16 mouse cellular contexts compared by ENCODE assay signal in genomic region chr11:120222425-120223104, GRCm38 (mm10). TPM values are rescaled to one million over a fixed set of nuclear protein-coding genes. Genes with fewer than 3 reads are reported as not detected.
A peak's percentile ranks its signal among the peaks of the same experiment; 100 is the strongest.
DNase-seq lines count a peak whose midpoint lies in the region; ATAC-seq lines count a peak whose summit lies in the region.
"Had no signal": no experiment of that assay in that cellular context is flagged by ENCODE, and none has a peak within 500 bp of the region (broad histone marks: within the 10 kb centered on the region; RNA-seq: fewer than 3 reads in every experiment).

No protein-coding gene starts in this region.

- no peak overlapping the region for H3K9ac ChIP-seq in forebrain, embryonic 12.5 days
- no peak overlapping the region for H3K9ac ChIP-seq in forebrain, embryonic 14.5 days (ENCODE audit: low read length)
- H3K9ac ChIP-seq in kidney, embryonic 15.5 days: no peak overlapping the region
- no peak overlapping the region for H3K9ac ChIP-seq in kidney, embryonic 14.5 days (ENCODE audit: low read depth, low read length)
- no peak overlapping the region for H3K9ac ChIP-seq in neural tube, embryonic 15.5 days (replicated peaks)
- H3K9ac ChIP-seq: forebrain, embryonic 15.5 days; liver, embryonic 15.5 days; midbrain, embryonic 13.5 days had no signal

- peaks cover 13% of the 10 kb centered on the region for H3K27me3 ChIP-seq in forebrain, embryonic 12.5 days
- H3K27me3 ChIP-seq in forebrain, embryonic 14.5 days (replicated peaks; ENCODE audit: control insufficient read depth, insufficient read depth, low read length): no peaks in the 10 kb centered on the region; the same call in 1 of the 2 replicates
- H3K27me3 ChIP-seq in kidney, embryonic 15.5 days: no peaks in the 10 kb centered on the region; the same call in 1 of the 2 replicates
- H3K27me3 ChIP-seq in kidney, embryonic 14.5 days (ENCODE audit: control insufficient read depth, insufficient read depth, low read length): no peaks in the 10 kb centered on the region
- H3K27me3 ChIP-seq in neural tube, embryonic 15.5 days (replicated peaks): no peaks in the 10 kb centered on the region
- H3K27me3 ChIP-seq: forebrain, embryonic 15.5 days; midbrain, embryonic 13.5 days; Patski had no signal

- peaks cover 69% of the 10 kb centered on the region for H3K4me1 ChIP-seq in forebrain, embryonic 12.5 days
- peaks cover 40% of the 10 kb centered on the region for H3K4me1 ChIP-seq in forebrain, embryonic 14.5 days (ENCODE audit: control insufficient read depth, insufficient read depth, low read length)
- peaks cover 99% of the 10 kb centered on the region for H3K4me1 ChIP-seq in kidney, embryonic 15.5 days
- H3K4me1 ChIP-seq in kidney, embryonic 14.5 days (ENCODE audit: control insufficient read depth, insufficient read depth, low read length): peaks cover 87% of the 10 kb centered on the region
- peaks cover 62% of the 10 kb centered on the region for H3K4me1 ChIP-seq in neural tube, embryonic 15.5 days

- DNase-seq in forebrain, embryonic 14.5 days (ENCODE audit: low spot score): no peak
- DNase-seq in neural tube, embryonic 10.5 days (ENCODE audit: extremely low spot score, low spot score): peak; percentile 12
- DNase-seq in testis, postnatal 14 days (ENCODE audit: low spot score): peak; percentile 4
- DNase-seq in lung, adult 18-20 months: no peak
- DNase-seq: cerebellum, adult 11-12 months; gastrocnemius, adult 2 months; heart, adult 2 months; lung, postnatal 36 days had no signal

- H3K4me3 ChIP-seq in forebrain, embryonic 12.5 days (replicated peaks): no peak overlapping the region
- H3K4me3 ChIP-seq in forebrain, embryonic 14.5 days (ENCODE audit: low read depth, low read length): no peak overlapping the region
- no peak overlapping the region for H3K4me3 ChIP-seq in kidney, embryonic 15.5 days (replicated peaks)
- H3K4me3 ChIP-seq in kidney, embryonic 14.5 days (ENCODE audit: low read length): no peak overlapping the region
- no peak overlapping the region for H3K4me3 ChIP-seq in neural tube, embryonic 15.5 days (replicated peaks)
- H3K4me3 ChIP-seq: forebrain, embryonic 15.5 days; gastrocnemius, adult 2 months; heart, adult 2 months; liver, embryonic 15.5 days; midbrain, embryonic 13.5 days had no signal

- no peak overlapping the region for H3K4me2 ChIP-seq in forebrain, embryonic 12.5 days
- H3K4me2 ChIP-seq in forebrain, embryonic 14.5 days (ENCODE audit: low read length): no peak overlapping the region
- H3K4me2 ChIP-seq in kidney, embryonic 15.5 days: no peak overlapping the region
- H3K4me2 ChIP-seq in kidney, embryonic 14.5 days (replicated peaks; ENCODE audit: low read depth, low read length): no peak overlapping the region
- H3K4me2 ChIP-seq in neural tube, embryonic 15.5 days: no peak overlapping the region
- H3K4me2 ChIP-seq: forebrain, embryonic 15.5 days; liver, embryonic 15.5 days; midbrain, embryonic 13.5 days had no signal

- H3K27ac ChIP-seq in forebrain, embryonic 12.5 days: 0 out of 2 replicates have a peak overlapping the region, but pooled peaks have one; percentile 5
- H3K27ac ChIP-seq in forebrain, embryonic 14.5 days (ENCODE audit: low read depth, low read length): no peak overlapping the region
- H3K27ac ChIP-seq in kidney, embryonic 15.5 days: peak overlapping the region; percentile 96; the same call in 1 of the 2 replicates
- H3K27ac ChIP-seq in kidney, embryonic 14.5 days (ENCODE audit: low read depth, low read length): no peak overlapping the region
- no peak overlapping the region for H3K27ac ChIP-seq in neural tube, embryonic 15.5 days (replicated peaks)
- H3K27ac ChIP-seq: forebrain, embryonic 15.5 days; heart, adult 2 months; liver, embryonic 15.5 days had no signal

- 0 out of 2 replicates have a peak, but pooled peaks cover 4% of the 10 kb centered on the region for H3K36me3 ChIP-seq in forebrain, embryonic 12.5 days (replicated peaks)
- H3K36me3 ChIP-seq in forebrain, embryonic 14.5 days (ENCODE audit: control insufficient read depth, insufficient read depth, low read length): no peaks in the 10 kb centered on the region
- H3K36me3 ChIP-seq in kidney, embryonic 15.5 days: no peaks in the 10 kb centered on the region
- H3K36me3 ChIP-seq in kidney, embryonic 14.5 days (ENCODE audit: control insufficient read depth, insufficient read depth, low read length): peaks cover 3% of the 10 kb centered on the region; the same call in 1 of the 2 replicates
- no peaks in the 10 kb centered on the region for H3K36me3 ChIP-seq in neural tube, embryonic 15.5 days
- H3K36me3 ChIP-seq: forebrain, embryonic 15.5 days; liver, embryonic 15.5 days; midbrain, embryonic 13.5 days had no signal

- H3K9me3 ChIP-seq in forebrain, embryonic 12.5 days: no peaks in the 10 kb centered on the region
- no peaks in the 10 kb centered on the region for H3K9me3 ChIP-seq in forebrain, embryonic 14.5 days (replicated peaks; ENCODE audit: control insufficient read depth, low read length)
- H3K9me3 ChIP-seq in kidney, embryonic 15.5 days (replicated peaks): no peaks in the 10 kb centered on the region
- no peaks in the 10 kb centered on the region for H3K9me3 ChIP-seq in kidney, embryonic 14.5 days (ENCODE audit: control insufficient read depth, low read length)
- no peaks in the 10 kb centered on the region for H3K9me3 ChIP-seq in neural tube, embryonic 15.5 days (replicated peaks)
- H3K9me3 ChIP-seq: forebrain, embryonic 15.5 days; liver, embryonic 15.5 days; midbrain, embryonic 13.5 days had no signal

- ATAC-seq in forebrain, embryonic 12.5 days (ENCODE audit: low FRiP score): no peak
- no peak for ATAC-seq in forebrain, embryonic 14.5 days
- ATAC-seq in kidney, embryonic 15.5 days (replicated peaks; ENCODE audit: low FRiP score): no peak
- ATAC-seq in kidney, embryonic 14.5 days (ENCODE audit: low FRiP score, low TSS enrichment): no peak
- no peak for ATAC-seq in neural tube, embryonic 15.5 days (ENCODE audit: low FRiP score)
- ATAC-seq: forebrain, embryonic 15.5 days; midbrain, embryonic 13.5 days; Patski had no signal

- 85% methylated on average over 6 of the region's 6 CpGs for WGBS in forebrain, embryonic 12.5 days
- 90% methylated on average over 6 of the region's 6 CpGs for WGBS in forebrain, embryonic 14.5 days
- WGBS in kidney, embryonic 15.5 days: 78% methylated on average over 6 of the region's 6 CpGs
- WGBS in kidney, embryonic 14.5 days: 70% methylated on average over 6 of the region's 6 CpGs
- WGBS in neural tube, embryonic 15.5 days: 85% methylated on average over 6 of the region's 6 CpGs

RNA-seq across cellular contexts. Expression of gene Bahcc1, which starts 10.2 kb away (rescaled TPM):
- 23.5 and 24.0 TPM in 2 replicates for polyA plus RNA-seq in forebrain, embryonic 12.5 days (2016; fragmentation: Nextera tagmentation; extraction: Ambion mirVana)
- 12.6 and 14.5 TPM in 2 replicates for polyA plus RNA-seq in forebrain, embryonic 14.5 days (2014; fragmentation: Nextera tagmentation; extraction: Ambion mirVana)
- 11.8 and 14.1 TPM in 2 replicates for polyA plus RNA-seq in kidney, embryonic 15.5 days (2015; fragmentation: Nextera tagmentation; extraction: Ambion mirVana)
- polyA plus RNA-seq in kidney, embryonic 14.5 days (2014; fragmentation: Nextera tagmentation; extraction: Ambion mirVana): 20.3 and 27.2 TPM in 2 replicates
- 8.7 and 10.4 TPM in 2 replicates for polyA plus RNA-seq in neural tube, embryonic 15.5 days (2015; fragmentation: Nextera tagmentation; extraction: Ambion mirVana)

Comparison
In these comparisons a context has a peak if more than half of its experiments do, and no peak if none do; other contexts are left out.
1. H3K27ac ChIP-seq: peak in forebrain, embryonic 12.5 days (single experiment) and kidney, embryonic 15.5 days (single experiment); none in forebrain, embryonic 14.5 days (single experiment), kidney, embryonic 14.5 days (single experiment) and neural tube, embryonic 15.5 days (single experiment).
2. DNase-seq: peak in neural tube, embryonic 10.5 days (single experiment) and testis, postnatal 14 days (single experiment); none in forebrain, embryonic 14.5 days (single experiment) and lung, adult 18-20 months (0 of 2).